Mouse (Mus musculus) left cerebral cortex, postnatal 14 days (tissue): ENCODE measurements at regions not wholly inside any gene's neighbourhood (a gene's known extent, or its start where the extent isn't known, plus 50 kb on each side); places are given as distances from the start of the nearest gene placed in this dataset.

Source experiments
- DNase-seq, 2 experiments: peaks; one replicate each; pipeline ENCODE4 v3.0.0; 2021 to 2022; ENCODE audit warnings: low spot score in 2 of 2, mixed read lengths in 1 of 2
- intact Hi-C: fragments of 180-260 bp; cut with DNase I; formaldehyde crosslinking; loops from one replicate; pipeline ENCODE4 v1.15.1; 2025

DNA sequence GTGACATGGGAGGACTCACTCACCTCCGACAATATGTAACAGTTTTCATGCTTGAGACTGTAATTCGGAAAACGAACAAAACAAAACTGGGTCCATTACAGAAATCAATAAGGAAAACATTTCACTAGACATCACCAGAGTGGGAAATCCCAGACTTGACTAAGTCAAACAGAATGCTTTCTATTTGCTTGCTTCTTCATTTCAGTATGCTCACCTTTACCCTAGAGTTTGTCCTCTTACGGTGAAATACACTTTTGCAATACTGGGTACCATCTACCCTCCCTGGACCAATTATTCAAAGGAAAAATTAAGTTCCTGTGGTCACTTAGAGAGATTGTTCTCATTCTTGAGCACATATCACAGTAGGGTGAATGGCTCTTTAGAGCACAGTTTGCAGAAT, 613.4 kb upstream of the 4930412O13Rik start:
- intact Hi-C loops, result no loop called here
- no peak for DNase-seq

DNA sequence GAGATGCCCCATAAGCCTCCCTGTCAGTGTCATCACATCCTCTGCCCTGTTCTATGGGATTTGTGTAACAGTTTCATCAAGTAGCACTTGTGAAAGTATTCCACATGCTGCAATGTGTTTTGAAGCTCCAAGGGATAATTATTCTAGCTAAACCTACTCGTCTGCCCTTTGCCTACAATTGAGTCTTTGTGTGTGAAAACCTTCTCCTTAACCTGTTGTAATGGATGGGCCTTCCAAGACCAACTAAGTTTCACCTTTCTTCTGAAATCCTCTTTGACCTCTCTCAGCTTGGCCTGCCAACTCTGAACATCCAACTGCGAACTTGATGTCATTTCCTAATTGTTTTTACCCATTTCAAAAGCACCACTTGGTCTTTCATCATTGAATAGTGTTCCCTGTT, 597.6 kb upstream of the 4930412O13Rik start:
- no peak for DNase-seq
- intact Hi-C loops, result no loop called here

DNA sequence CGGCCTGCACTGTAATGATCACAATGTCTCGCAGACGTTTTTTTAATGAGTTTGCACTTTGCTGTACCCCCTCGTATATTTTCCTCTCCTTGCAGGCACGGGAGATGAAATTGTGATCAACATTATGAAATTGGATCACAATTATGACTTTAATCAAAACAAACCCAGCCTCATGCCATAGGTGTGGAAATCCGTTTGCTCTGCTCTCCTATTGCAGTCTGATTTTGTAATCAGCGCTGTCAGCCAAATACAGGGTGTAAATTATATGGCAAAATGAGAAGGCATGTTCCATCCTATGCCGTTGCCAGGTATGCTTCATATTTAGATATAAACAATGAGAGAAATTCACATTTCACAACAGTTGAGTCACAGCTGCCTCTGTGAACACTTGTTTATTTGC, 595.3 kb upstream of the 4930412O13Rik start:
- intact Hi-C loops, result no loop called here

DNA sequence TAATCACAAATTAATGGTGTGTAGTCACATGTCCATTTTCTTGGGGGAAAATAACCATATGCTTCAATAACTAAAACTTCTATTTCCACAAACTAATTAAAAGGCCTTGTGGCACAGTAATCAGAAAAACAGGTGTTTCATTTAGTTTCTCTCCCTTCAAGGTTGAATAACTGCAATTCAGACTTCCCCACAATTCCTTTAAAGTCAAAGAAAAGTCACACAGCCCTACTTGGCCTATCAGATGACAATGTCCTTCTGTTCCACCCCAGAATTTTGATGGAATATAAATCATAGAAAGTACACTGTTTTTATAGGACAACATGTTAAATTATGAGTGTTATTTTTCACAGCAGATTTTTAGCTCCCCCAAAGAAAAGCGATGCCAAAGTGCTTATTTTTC, 594.0 kb upstream of the 4930412O13Rik start:
- no peak for DNase-seq
- intact Hi-C loops, result no loop called here

More for the DNA sequence above, 595.3 kb upstream of the 4930412O13Rik start:
- DNase-seq, result no peak

DNA sequence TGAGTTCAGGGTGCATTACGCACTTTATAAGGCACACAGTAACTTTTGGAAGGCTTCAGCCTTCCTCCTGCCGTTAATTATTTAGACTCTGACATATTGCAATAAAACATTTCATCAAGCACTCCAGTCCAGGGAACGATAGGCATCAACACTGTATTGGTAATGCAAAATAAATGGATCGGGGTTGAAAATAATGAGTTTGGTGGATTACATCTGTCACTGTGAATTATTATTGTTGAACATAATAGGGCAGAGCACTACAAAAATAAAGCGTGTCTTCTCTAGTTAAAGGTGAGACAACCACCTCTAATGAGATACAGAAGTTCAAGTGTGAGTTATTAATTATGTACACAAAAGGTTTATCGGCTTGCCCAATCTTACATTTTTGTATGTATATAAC, 593.4 kb upstream of the 4930412O13Rik start:
- intact Hi-C loops, result no loop called here

DNA sequence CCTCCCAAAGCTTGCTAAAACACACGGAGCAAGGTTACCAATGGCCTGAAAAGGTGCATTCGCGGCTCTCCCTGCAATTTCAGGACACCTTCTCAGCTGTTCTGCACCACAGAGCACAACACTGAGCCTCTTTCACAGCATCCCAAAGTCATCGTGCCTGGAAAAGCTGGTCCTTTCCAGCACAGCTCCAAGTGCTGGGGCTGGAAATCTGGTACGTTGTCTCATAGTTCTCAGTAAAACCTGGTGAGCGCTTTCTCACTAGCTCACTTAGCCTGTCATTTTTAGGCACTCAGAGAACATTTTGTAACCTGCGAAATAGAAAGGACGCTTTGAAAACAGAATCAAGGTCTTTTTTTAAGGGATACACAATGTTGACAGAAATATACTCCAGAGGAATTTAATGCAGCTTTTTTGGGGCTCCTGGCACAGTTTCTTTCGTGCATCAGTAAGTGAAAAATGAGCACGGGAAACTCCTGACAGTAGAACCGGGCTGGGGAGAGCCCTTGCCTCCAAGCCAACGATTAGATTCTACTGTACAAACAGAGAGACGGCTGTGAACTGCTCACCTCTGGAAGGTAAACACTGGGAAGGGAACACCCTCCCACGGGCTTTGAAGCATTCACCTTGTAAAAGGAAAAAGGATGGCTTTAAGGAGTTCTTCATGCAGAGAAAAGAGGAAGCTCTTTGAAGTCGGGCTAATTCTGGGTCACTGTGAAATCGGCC, 549.3 kb upstream of the 4930412O13Rik start:
- peak; percentile 30 to 66 for DNase-seq

More for the DNA sequence above, 593.4 kb upstream of the 4930412O13Rik start:
- DNase-seq, result no peak

DNA sequence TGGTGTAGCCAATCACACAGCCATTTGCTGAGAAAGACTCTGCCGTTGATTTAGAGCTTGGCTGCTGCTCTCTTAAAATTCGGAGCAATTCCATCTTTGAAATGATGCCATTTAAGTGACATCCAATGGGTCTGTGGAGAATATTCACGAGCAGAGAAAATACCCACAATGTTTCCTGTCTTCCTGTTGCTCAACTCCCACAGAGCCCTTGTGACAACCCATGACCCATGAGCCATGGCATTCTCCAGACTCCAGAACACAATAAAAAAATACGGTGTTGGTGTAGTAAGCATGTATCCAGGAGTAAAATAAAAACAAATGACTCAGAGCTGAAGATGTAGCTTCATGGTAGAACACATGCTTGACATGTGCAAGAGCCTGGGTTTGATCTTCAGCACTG, 532.1 kb upstream of the 4930412O13Rik start:
- intact Hi-C loops, result no loop called here
- DNase-seq, result no peak

More for the DNA sequence above, 549.3 kb upstream of the 4930412O13Rik start:
- intact Hi-C loops, result no loop called here

DNA sequence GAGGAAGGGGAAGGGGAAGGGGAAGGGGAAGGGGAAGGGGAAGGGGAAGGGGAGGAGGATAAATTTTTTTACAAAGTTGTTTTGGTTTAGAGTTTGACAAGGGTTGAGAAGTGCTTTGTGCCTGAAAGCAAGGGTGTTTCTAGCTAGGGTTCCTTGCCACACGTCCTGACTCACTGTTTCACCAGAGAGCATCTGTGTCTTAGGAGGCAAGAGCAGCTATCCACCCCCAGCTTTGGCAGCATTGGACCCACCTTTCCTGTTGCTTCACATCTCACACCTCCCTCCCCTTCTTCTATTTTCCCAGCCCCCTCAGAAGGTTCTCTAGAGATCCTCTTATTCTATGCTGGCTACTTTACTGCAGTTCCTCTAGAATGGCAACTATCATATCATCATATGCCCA, 531.1 kb upstream of the 4930412O13Rik start:
- no peak for DNase-seq
- intact Hi-C loops, result no loop called here

DNA sequence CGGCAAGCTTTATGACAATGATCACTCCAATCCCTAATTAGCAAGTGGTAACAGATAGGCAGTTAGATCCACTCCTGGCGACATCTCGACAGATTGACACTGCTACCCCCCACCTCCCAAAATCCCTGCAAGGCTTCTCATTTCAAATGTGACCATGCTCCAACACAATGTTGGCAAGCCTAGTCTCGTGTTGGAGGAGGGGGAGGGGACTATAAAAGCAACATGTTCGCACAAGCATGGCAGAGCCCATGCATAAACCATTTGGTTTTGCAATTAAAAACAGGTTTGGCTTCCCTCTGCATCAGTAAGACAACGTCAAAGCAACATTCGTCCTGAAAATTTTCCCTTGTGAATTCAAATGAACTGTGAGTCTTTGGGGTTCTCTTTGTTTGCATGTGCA, 528.9 kb upstream of the 4930412O13Rik start:
- intact Hi-C loops, result no loop called here
- DNase-seq, result no peak

DNA sequence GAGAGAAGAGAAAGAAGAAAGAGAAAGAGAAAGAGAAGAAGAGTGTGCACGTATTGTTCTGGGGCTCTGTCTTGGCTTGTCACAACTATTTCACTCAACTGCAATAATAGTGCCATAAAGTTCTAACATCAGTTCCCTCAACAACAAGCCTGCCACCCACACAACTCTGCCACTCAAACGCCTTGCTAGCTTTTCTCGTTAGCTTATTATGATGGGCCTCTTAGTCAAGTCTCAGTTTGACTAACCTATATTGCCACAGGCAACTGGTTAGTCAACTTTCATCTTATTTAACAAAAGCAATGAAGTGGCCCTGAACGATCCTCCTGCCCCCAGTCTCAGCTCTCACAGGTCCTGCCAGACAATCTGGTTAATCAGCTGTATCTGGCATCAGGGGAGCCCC, 521.0 kb upstream of the 4930412O13Rik start:
- DNase-seq, result no peak
- intact Hi-C loops, result no loop called here

DNA sequence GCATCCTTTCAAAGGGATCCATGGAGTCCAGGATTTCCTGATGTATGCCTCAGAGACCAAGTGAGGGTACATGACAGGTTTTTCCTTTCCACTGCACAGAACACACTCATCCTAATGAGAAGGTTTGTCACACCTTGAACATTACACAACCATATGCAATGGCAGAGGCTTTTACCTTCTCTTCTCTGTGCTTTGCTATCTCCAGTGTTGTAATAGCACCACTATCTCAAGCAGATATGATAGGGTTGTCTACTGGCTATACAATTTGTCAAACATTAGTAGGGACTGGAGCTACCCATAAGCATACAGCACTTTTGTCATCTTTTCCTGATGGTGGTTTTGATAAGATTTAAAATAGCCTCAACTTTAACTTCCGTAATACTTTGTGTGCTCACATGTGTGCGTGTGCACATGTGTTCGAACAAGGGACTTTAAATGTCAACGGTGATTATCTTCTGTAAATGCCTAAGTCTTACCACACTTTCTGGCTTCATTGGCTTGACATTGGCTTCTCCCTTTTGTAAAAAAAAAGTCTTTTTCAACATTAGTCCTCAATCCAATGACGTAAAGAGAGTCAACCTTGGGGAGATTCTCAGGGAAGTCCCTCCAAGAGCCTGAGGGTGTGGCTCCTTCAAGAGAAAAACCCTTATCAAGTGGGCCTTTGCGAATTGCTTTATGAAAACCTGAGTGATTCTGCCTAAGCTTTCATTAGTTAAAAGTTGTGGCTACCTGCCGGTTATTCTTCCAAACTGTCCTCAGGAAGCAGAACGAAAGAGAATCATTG, 513.1 kb upstream of the 4930412O13Rik start:
- intact Hi-C loops, result no loop called here
- DNase-seq, result no peak

DNA sequence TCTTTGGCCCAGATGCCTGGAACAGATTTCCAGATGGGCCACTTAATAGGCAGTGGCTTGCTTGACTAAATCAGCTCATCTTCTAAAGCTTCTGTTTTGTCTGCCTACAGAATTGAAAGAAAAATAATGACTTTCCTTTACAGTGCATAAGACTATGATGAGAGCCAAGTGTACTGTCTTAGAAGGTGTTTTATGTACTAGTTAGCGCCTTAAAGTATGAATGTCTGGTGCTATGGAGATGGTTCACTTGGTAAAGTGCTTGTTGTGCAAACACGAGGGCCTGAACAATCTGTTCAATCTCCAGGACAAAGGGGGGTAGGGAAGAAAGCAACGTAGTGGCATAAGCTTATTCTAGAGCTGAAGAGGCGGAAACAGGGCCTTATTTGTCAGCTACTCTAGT, 511.5 kb upstream of the 4930412O13Rik start:
- intact Hi-C loops, result no loop called here
- DNase-seq, result peak in 1 of 2 experiments; percentile 13

DNA sequence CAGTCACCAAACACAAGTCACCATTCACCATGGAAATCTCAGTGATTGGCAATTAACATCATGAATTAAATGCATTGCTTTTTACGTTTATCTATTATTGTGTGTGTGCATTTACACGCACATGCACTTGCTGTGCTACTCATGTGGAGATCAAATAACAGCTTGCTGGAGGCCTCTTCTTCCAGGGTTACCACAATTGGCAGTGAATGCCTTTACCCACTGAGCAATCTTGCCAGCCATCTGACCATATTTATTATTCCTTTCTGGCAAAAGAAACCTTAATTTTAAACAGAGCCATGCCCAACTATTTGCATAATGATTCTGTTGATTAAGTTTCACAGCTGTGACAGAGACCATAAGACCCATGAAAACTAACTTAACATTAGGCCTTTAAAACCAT, 494.5 kb upstream of the 4930412O13Rik start:
- DNase-seq, result no peak
- intact Hi-C loops, result no loop called here

DNA sequence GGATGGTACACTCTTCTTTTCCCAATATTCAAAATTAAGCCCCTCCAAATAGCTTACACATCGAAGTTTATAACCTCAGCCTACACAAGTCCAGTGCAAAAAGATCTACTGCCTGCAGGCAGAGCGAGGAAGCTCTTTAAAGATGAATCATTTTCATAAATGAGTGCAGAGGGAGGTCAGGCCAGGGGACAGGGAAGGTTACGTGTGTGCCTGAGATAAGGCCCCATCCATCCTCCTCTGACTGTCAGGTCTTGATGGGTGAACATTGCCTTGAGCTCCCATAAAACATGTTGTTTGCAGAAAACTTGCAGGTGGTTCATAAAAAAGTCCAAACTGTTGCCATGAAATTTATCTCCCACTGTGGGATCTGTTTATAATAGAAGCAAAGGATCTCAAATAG, 493.0 kb upstream of the 4930412O13Rik start:
- DNase-seq, result no peak
- intact Hi-C loops, result no loop called here

DNA sequence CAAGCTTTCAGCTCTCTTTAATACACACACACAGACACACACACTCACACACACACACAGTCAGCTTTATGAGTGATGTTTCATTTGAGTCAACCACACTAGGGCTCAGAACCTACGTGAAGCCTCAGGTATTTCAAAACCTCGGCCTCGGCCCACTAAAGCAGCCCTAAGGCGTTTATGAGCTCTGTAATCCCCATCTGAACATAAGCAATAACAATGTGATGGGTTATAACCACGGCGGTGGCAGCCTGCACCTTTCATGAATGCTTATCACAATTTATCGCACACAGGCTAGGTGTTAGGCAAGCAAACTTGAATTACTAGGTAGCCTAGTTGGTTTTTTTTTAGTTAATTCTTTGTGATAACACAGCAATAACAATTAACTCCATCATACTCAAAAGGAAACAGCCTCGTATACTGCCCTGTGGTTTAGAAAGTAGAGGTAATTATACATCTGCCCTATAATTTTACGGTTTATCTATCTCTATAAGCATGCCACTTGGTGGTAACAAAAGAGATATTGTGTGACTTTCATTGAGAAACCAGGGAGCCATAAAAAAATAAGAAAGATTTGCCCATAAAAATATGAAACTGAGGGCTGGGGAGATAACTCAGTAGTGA, 485.6 kb upstream of the 4930412O13Rik start:
- intact Hi-C loops, result no loop called here
- no peak for DNase-seq

DNA sequence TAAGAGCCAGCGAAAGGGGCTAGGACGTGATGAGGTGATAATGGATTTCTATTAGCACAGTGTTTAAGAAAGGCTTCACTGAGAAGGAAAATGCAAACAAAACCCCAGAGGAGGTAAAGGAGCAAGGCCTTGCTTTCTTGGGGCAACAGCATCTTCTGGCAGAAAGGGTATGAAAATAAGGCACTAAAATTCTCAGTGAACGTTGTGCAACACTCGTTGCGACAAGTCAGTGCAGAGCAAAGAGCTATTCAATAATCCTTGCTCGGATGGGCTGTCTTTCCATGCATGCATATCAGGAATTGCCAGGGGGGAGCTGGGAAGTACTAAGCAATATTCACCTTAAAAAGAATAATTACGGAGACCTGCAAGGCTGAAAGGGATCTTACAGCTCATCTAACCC, 479.6 kb upstream of the 4930412O13Rik start:
- intact Hi-C loops, result no loop called here
- no peak for DNase-seq

DNA sequence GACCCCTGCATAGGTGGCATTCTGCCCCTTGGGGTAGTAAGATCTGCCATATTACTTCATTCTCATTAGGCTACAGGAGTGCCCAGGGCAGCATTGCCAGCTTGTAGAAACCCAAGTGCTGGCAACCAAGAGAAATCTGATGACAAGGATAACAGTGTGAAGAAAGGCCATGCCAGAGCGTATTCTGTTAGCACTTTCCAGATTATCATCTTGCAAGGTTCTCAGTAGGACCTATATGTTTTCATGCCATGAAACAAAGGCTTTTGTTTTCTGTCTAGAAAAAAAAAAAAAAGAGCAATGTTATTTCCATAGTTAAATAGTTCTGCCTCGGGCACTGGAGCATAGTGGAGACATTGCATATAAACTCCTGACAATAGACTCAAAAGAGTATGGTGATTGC, 478.8 kb upstream of the 4930412O13Rik start:
- intact Hi-C loops, result no loop called here
- no peak for DNase-seq

DNA sequence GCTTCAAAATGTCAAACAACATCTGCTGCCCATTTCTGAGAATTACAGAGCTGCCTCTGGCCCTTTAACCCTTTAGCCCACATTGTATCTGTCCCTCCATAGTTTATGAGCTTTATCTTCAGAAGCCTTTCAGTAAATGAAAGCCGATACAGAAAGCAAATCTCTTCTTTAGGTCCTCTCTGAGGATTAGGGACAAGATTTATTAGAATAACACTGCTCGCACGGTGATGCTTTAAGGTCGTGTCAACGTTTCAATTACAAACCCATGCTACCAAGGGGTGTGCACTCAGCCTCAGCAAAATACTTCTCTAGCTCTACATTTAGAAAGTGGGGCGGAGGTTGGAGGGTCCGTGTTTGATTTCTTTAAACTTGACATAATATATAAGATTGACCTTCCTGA, 472.0 kb upstream of the 4930412O13Rik start:
- intact Hi-C loops, result no loop called here
- no peak for DNase-seq

DNA sequence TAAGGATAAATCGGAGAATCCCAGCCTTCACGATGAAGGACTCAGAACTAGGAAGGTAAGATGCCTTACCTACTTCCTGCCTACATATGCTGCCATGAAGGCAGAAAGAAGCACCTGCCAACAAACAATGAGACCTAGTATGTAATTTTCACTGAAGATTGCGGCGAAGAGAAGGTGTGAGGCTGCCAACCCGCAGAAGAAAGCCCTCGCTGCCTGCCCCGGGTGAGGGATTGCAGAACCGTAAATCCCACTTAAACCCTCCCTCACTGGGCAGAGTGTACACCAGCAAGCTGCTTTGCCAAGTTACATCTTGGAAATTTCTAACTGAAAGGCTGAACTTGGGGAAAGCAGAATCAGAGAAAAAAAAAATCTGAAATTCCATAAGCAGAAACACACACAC, 458.4 kb upstream of the 4930412O13Rik start:
- no peak for DNase-seq
- intact Hi-C loops, result no loop called here

DNA sequence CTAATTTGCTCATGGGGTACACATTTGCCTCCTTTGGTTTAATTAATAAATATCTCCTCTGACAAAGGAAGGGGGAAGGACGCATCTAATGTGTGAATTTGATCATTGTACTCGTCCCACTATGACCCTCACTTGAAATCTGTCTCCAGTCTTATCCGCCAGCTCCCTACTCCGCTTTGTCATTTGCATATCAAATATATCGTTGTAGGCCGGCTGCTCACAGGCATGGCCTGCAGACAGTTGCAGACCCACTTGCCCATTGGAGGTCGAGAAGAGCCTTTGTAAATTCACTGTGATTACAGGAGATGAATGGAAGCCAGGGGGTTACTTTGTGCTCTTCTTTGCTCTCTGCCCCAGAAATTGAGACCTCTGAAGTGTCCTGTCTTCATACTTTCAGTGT, 457.5 kb upstream of the 4930412O13Rik start:
- DNase-seq, result no peak
- intact Hi-C loops, result no loop called here
